Mouse (Mus musculus): ENCODE data around the gene Atp6v0e2.

Atp6v0e2 gene

DNA sequence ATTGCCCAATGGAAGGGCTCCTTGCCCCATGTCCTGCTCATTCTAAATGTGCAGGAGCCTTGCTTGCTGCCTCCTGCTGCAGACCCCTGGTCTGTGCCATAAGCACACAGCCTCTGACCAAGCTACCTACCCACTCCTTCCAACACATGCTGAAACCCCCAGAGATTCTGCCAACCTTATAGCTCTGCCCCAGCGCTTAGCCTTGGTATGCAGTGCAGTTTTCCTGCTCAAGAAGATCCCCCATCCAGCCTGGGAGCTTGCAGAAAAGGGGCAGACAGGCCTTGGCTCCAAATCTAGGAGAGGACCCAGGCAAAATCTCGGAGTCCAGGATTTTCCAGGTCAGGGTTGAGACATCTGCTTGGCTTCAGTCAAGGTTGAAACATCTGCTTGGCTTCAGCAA, 3.9 kb upstream of the Atp6v0e2 start:
- TF ChIP-seq GATA4 (IDR thresholded peaks at IDR 0.05; ENCODE audit: insufficient replicate concordance, low read length): no peak

GRCm38 (mm10) chr6:48534913-48535312, 2.5 kb upstream of the Atp6v0e2 start:
- TF ChIP-seq GATA4 (IDR thresholded peaks at IDR 0.05; ENCODE audit: insufficient replicate concordance, low read length): no peak

GRCm38 (mm10) chr6:48536091-48536490, 1.3 kb upstream of the Atp6v0e2 start:
- TF ChIP-seq GATA4 (IDR thresholded peaks at IDR 0.05; ENCODE audit: insufficient replicate concordance, low read length): no peak

DNA sequence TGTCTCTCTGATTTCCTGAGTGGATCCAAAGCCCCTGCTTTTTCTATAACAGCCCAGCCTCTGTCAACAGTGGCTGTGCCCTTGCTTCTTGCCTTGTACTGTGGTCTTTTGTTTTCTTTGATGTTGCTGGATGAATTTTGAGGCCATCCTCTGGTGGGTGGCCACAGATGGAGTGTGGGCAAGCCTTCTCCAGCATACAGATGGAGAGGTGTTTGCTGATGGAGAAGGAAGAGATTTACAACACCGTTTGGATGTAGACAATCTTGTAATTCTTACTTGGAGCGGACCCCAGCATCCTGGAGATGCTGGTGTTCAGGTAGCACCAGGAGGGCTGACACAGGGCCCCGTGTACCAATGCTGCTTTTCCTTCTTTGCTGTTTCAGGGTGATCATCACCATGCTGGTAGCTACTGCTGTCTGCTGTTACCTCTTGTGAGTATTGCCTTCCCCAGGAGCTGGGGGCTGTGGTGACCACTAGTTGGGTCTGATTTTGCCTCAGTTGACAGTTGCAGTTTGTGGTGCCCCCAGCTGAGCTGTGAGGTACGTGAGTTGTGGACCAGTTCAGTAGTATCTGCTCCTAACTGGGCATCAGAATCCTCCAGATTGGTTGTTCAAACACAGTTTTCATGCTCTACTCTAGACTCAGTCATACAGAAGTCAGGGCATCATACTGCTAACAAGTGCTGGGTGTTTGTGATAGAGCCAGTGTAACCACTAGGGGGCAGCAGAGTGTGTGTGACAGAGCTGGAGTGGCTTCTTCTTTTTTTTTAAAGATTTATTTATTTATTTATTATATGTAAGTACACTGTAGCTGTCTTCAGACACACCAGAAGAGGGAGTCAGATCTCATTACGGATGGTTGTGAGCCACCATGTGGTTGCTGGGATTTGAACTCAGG, 1.7 kb downstream of the Atp6v0e2 start:
- no peak for TF ChIP-seq GATA4 (IDR thresholded peaks at IDR 0.05; ENCODE audit: insufficient replicate concordance, low read length)

DNA sequence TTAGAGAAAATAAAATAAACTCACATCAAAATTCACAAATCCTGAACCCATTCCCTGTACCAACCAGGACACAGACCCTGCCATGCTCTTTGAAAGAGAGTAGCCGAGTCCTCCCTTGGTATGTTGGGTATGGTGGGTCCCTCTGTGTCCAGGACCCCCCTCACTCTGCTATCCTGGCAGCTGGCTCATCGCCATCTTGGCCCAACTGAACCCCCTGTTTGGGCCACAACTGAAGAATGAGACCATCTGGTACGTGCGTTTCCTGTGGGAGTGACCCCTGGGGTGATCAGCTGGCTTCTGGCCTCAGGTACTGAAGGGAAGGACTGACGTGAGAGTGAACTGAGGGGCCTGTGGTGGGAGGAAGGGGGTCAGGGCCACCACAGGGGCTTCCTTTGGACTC, 2.4 kb downstream of the Atp6v0e2 start:
- TF ChIP-seq GATA4 (IDR thresholded peaks at IDR 0.05; ENCODE audit: insufficient replicate concordance, low read length): no peak

DNA sequence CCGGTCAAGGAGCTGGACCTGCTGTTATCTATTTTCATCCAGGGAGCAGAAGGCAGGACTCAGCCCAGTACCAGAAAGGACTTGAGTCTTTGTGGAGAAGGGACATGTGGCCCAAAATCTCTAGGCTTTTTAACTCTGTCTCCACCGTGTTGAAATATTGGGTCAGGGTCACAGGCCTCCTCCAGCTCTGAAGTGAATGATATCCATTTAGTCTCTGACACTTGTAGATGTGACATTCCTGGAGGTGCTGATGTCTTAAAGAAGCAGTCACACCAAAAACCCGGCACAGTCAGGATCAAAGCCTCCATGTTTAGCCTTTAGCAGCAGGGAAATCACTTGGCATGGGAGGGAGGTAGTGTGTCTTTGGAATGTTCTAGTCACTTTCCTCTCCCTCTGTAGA, 3.3 kb downstream of the Atp6v0e2 start:
- no peak for TF ChIP-seq GATA4 (IDR thresholded peaks at IDR 0.05; ENCODE audit: insufficient replicate concordance, low read length)

GRCm38 (mm10) chr6:48541560-48542450, 4.4 kb downstream of the Atp6v0e2 start:
- TF ChIP-seq GATA4 (IDR thresholded peaks at IDR 0.05; ENCODE audit: insufficient replicate concordance, low read length): no peak

- no peak for TF ChIP-seq GATA4 (IDR thresholded peaks at IDR 0.05; ENCODE audit: insufficient replicate concordance, low read length)
Observed at GRCm38 (mm10) chr6:48542631-48543030, 5.2 kb downstream of the Atp6v0e2 start.

- TF ChIP-seq GATA4 (IDR thresholded peaks at IDR 0.05; ENCODE audit: insufficient replicate concordance, low read length): no peak
Observed at GRCm38 (mm10) chr6:48545251-48545650, 7.8 kb downstream of the Atp6v0e2 start.

DNA sequence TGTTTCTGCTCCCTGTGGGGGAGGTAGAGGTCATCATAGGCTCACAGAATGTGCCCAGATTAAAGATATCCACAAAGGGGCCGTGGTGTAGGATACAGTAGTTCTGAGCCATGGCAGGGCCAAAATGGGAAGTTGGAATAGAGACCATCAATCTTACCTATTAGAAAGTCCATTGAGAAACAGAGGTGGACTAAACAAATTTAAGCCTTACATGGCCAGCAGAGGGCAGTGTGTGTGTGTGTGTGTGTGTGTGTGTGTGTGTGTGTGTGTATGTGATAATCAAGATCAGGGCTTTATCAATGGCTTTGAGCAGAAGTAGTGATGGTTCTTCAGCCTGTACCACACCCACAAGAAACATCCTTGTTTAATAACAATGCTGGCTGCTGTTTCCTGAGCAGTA, 8.9 kb downstream of the Atp6v0e2 start:
- peak; percentile 74; the same call in 1 of the 2 replicates for TF ChIP-seq GATA4 (IDR thresholded peaks at IDR 0.05; ENCODE audit: insufficient replicate concordance, low read length)

DNA sequence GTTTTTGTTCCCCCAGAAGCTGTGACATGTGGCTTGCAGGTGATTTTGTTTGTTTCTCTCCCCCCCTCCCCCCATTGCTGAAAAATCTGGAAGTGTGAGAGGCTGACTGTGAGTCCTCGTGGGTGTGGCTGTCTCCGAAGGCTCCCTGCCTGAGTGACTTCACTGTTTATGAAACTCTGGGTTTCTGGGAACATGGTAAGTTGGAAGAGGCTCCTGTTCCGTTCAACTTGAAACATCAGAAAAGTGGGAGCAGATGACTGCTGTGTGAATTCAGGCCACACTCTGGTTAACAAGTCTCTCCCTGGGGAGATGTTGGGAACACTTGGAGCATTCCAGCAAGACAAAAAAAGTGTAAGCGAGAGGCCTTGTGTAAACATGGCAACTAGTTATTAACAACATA, 9.4 kb downstream of the Atp6v0e2 start:
- TF ChIP-seq GATA4 (IDR thresholded peaks at IDR 0.05; ENCODE audit: insufficient replicate concordance, low read length): no peak

DNA sequence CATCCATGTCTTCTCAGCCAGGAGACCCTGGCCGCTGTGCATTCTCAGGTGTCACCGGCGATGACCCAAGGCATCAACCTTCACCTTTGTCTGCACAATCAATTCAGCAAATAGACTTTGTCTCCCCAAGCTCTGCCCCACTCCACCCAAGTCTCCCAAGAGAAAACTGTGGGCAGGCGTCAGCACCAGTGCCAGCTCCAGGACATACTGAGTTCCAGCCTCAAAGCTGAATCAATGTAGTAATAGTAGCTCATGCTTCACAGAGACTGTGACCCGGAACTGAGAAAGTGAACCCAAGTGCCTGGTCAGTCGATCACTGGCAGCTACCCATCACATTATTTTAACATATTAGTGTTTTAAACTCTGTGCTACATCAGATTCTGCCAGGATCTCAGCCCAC, 10.9 kb downstream of the Atp6v0e2 start:
- no peak for TF ChIP-seq GATA4 (IDR thresholded peaks at IDR 0.05; ENCODE audit: insufficient replicate concordance, low read length)

GRCm38 (mm10) chr6:48552918-48553317, 15.5 kb downstream of the Atp6v0e2 start:
- no peak for TF ChIP-seq GATA4 (IDR thresholded peaks at IDR 0.05; ENCODE audit: insufficient replicate concordance, low read length)

DNA sequence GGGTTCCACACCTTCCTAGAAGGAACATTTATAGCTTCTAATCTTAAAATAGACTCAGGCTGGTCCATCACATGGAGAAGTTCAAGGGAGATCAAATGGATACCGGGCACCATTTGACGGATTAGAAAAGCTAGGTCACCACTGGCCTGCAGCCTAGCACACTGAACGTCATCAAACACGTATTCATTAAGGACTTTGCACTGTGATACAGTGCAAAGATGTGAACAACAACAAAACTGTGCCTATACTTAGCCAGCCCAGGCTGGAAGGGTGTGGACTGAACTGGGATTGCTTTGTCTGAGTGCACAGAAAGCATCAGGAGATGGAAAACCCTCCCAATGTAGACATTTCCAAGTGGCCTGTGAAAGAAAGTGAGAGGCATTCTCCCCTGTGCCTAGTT, 16.4 kb downstream of the Atp6v0e2 start:
- no peak for TF ChIP-seq GATA4 (IDR thresholded peaks at IDR 0.05; ENCODE audit: insufficient replicate concordance, low read length)

- TF ChIP-seq GATA4 (IDR thresholded peaks at IDR 0.05; ENCODE audit: insufficient replicate concordance, low read length): no peak; the same call in 1 of the 2 replicates
Observed at GRCm38 (mm10) chr6:48554280-48555103, 17.1 kb downstream of the Atp6v0e2 start, which contains the start of gene Lrrc61. Gene Lrrc61 (plus strand): TSS chr6:48554796.

All from liver, adult (tissue).